Mouse (Mus musculus) Patski (cell line): ENCODE data around the gene Lcmt2. TPM values are rescaled to one million over a fixed set of nuclear protein-coding genes. Genes with fewer than 3 reads are reported as not detected.
"Not testable (repeated sequence)": the region's sequence is repeated elsewhere in the genome, so short reads cannot be mapped to it uniquely, and the experiment has no call there.

Experiments used
- ATAC-seq: fragments of 100-300 bp; one replicate; pipeline ENCODE4 v1.8.0; 2021
- CTCF ChIA-PET: fragments of 350-600 bp; sonication (Branson Sonifier 250); formaldehyde crosslinking; loops from one replicate; lab custom pipeline; 2022; ENCODE audit warnings: inconsistent platforms; lab: Charles Lee
- POLR2A ChIA-PET: fragments of 350-600 bp; sonication (Branson Sonifier 250); formaldehyde crosslinking; loops from one replicate; lab custom pipeline; 2022; ENCODE audit warnings: antibody characterized with exemption, inconsistent platforms; lab: Charles Lee
- DNase-seq: peaks from one replicate; pipeline ENCODE4 v3.0.0-alpha.2; 2011; ENCODE audit warnings: low read depth, low spot score
- H3K27me3 ChIP-seq: fragments of 371-371 bp; one replicate; pipeline ENCODE4 v1.5.1; 2021
- CTCF ChIP-seq: fragments of 100-300 bp; IDR thresholded peaks from one replicate; pipeline ENCODE4 v1.5.1; 2021
- in situ Hi-C: fragments of 300-500 bp; cut with MboI; formaldehyde crosslinking; loops from 3 replicates; pipeline ENCODE4 v1.11.1; 2018; ENCODE audit warnings: low pct_unique_long_range_greater_than_20kb, mixed read lengths
- polyA plus RNA-seq: library from polyadenylated mRNA; unstranded; gene quantifications from one replicate; pipeline ENCODE4 v1.2.3, GENCODE M21; 2021

Lcmt2 gene
- polyA plus RNA-seq, 1 experiment from 2014 or later = 7.8 TPM

GRCm38 (mm10) chr2:121153100-121153499, 12.6 kb upstream of the Lcmt2 start:
- DNase-seq (no peak), ATAC-seq (no peak)
- H3K27me3 ChIP-seq = no peaks in the 10 kb centered on the region
- ChIA-PET CTCF (interaction anchor here (1.6 kb wide), 1 partner anchor 14 kb away, joined by 5 read pairs; no protein-coding TSS in a partner anchor), POLR2A (no interaction called here)
- in situ Hi-C loops = no loop called here
- peak; percentile 64 for TF ChIP-seq CTCF

DNA sequence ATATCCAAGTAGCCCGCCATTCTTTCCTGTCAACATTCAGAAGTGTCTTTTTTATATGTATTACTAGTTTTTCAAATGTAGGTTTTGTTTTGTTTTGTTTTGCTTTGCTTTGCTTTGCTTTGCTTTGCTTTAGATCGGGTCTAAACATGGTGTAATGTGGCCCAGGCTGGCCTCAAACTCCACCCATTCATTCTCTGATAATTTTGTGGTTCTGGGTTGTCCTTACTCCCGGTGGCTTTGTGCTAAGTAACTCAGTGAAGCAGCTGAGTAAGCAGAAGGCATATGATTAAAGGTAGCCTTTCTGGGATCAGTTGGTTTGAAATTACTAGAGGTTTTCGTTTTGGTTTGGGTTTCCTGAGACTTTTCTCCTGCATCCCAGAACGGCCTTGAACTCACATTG, 9.2 kb upstream of the Lcmt2 start:
- ChIA-PET CTCF (interaction anchor here (1.1 kb wide), 1 partner anchor 9 kb away, joined by 4 read pairs; the partner anchor contains the start of genes Adal and Lcmt2), POLR2A (no interaction called here)
- no peak for TF ChIP-seq CTCF
- no peak for DNase-seq
- in situ Hi-C loops = no loop called here
- H3K27me3 ChIP-seq = no peaks in the 10 kb centered on the region
- ATAC-seq = no peak

- POLR2A ChIA-PET = interaction anchor here (0.6 kb wide), 1 partner anchor 178 kb away, joined by 4 read pairs; no protein-coding TSS in a partner anchor
- in situ Hi-C loops = no loop called here
- CTCF ChIA-PET = no interaction called here
Observed at GRCm38 (mm10) chr2:121142415-121142814, 2.0 kb upstream of the Lcmt2 start.

GRCm38 (mm10) chr2:121141216-121142035, 973 bp upstream of the Lcmt2 start:
- in situ Hi-C loops = no loop called here
- no peak for ATAC-seq
- DNase-seq = no peak
- ChIA-PET CTCF (no interaction called here), POLR2A (interaction anchor here (0.6 kb wide), 1 partner anchor 177 kb away, joined by 4 read pairs; no protein-coding TSS in a partner anchor)
- no peaks in the 10 kb centered on the region for H3K27me3 ChIP-seq
- no peak for TF ChIP-seq CTCF

More at GRCm38 (mm10) chr2:121142415-121142814, 2.0 kb upstream of the Lcmt2 start:
- DNase-seq = no peak
- ATAC-seq = no peak
- no peak for TF ChIP-seq CTCF
- H3K27me3 ChIP-seq = no peaks in the 10 kb centered on the region

- DNase-seq (no peak), ATAC-seq (peak; percentile 29)
- POLR2A ChIA-PET = interaction anchor here (1.3 to 1.4 kb wide), 3 partner anchors 15 to 31 kb away, joined by 3 to 6 read pairs (median 4); partner anchors contain the start of gene Tgm7
- CTCF ChIA-PET = no interaction called here
- no peak for TF ChIP-seq CTCF
- in situ Hi-C loops = no loop called here
- no peaks in the 10 kb centered on the region for H3K27me3 ChIP-seq
Observed at GRCm38 (mm10) chr2:121139266-121140017, 1.0 kb downstream of the Lcmt2 start.

DNA sequence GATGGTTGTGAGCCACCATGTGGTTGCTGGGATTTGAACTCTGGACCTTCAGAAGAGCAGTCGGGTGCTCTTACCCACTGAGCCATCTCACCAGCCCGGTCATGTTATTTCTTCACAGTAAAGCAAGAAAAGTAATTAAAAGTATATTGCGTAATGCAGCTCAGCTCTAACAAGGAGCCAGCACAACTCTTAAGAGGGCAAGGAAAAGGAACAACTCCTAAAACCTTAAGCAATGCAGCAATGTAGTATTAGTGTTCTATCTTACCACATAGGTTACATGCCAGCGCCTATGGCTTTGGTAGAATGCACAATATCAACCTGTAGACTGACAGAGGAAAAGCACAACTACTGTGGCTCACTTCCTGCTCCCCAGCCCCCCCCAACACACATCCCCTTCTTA, 3.1 kb downstream of the Lcmt2 start:
- no peak for ATAC-seq
- in situ Hi-C loops = no loop called here
- H3K27me3 ChIP-seq = no peaks in the 10 kb centered on the region
- TF ChIP-seq CTCF = no peak
- CTCF ChIA-PET = no interaction called here
- POLR2A ChIA-PET = no interaction called here
- DNase-seq = no peak

- ChIA-PET POLR2A (interaction anchor here (0.7 kb wide), 1 partner anchor 11 kb away, joined by 3 read pairs; no protein-coding TSS in a partner anchor), CTCF (interaction anchor here (1.1 to 1.8 kb wide), 3 partner anchors 16 to 31 kb away, joined by 3 to 5 read pairs (median 4); no protein-coding TSS in a partner anchor)
- in situ Hi-C loops = no loop called here
- ATAC-seq = no peak
- TF ChIP-seq CTCF = no peak
- DNase-seq = no peak
- no peaks in the 10 kb centered on the region for H3K27me3 ChIP-seq
Observed at GRCm38 (mm10) chr2:121132822-121133221, 7.6 kb downstream of the Lcmt2 start.

- TF ChIP-seq CTCF = no peak
- no peaks in the 10 kb centered on the region for H3K27me3 ChIP-seq
- ChIA-PET CTCF (no interaction called here), POLR2A (no interaction called here)
- in situ Hi-C loops = no loop called here
- ATAC-seq = no peak
- no peak for DNase-seq
Observed at GRCm38 (mm10) chr2:121128865-121129620, 11.4 kb downstream of the Lcmt2 start.

DNA sequence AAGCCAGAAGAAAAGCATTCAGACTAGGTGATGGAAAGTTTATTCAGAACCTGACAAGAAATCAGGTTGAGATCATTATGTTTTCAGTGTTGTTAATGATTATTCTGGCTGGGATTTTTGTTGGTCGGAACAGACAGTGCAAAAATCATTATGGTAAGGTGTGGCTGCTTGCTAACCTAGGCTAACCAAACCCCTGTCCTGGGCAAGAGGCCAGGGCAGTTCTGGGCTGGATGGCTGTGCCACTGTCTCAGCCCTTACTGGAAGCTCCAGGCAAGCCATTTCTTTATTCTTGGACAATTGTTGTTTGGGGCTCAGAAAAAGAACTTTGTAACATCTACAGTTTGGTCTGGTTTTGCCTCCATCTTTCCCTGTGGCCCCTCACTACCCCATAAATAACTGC, 12.9 kb downstream of the Lcmt2 start:
- ChIA-PET CTCF (no interaction called here), POLR2A (no interaction called here)
- DNase-seq (peak; percentile 49), ATAC-seq (peak; percentile 26)
- no peak for TF ChIP-seq CTCF
- in situ Hi-C loops = no loop called here
- peaks cover 5% of the 10 kb centered on the region for H3K27me3 ChIP-seq

DNA sequence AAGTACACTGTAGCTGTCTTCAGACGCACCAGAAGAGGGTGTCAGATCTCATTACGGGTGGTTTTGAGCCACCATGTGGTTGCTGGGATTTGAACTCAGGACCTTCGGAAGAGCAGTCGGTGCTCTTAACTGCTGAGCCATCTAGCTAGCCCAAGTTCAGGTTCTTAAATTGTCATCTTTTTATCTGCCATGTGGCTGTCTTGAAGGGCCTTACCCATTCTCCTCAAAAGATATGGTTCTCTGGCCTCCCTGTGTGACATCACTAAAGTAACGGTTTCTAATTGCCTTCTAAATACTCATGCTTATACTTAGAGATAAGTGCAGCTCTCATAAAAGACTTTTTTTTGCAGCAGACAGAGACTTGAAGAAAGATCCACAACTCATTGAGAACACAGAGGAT, 14.2 kb downstream of the Lcmt2 start:
- POLR2A ChIA-PET, DNase-seq, in situ Hi-C loops, CTCF ChIA-PET, H3K27me3 ChIP-seq, ATAC-seq: not testable (repeated sequence)
